In genomic region chr12:117077664-117078063, GRCm38 (mm10) we compare ENCODE assay signal across 23 mouse cellular contexts.
DNase-seq lines count a peak whose midpoint lies in the region; ATAC-seq and TF ChIP-seq lines count a peak whose summit lies in the region.
"Had no signal": no experiment of that assay in that cellular context is flagged by ENCODE, and none has a peak within 500 bp of the region (broad histone marks: within the 10 kb centered on the region; RNA-seq: fewer than 3 reads in every experiment).

No protein-coding gene starts in this region.

- TF ChIP-seq CTCF in lung, postnatal 0 days (IDR thresholded peaks at IDR 0.05): no peak

- H3K9me3 ChIP-seq in embryonic facial prominence, embryonic 13.5 days: no peaks in the 10 kb centered on the region
- H3K9me3 ChIP-seq in embryonic facial prominence, embryonic 10.5 days: no peaks in the 10 kb centered on the region
- H3K9me3 ChIP-seq in lung, postnatal 0 days (ENCODE audit: low read length): no peaks in the 10 kb centered on the region
- no peaks in the 10 kb centered on the region for H3K9me3 ChIP-seq in heart, embryonic 10.5 days
- no peaks in the 10 kb centered on the region for H3K9me3 ChIP-seq in heart, embryonic 12.5 days (replicated peaks)
- H3K9me3 ChIP-seq: forebrain, embryonic 12.5 days; hindbrain, embryonic 13.5 days; limb, embryonic 12.5 days; liver, embryonic 12.5 days; midbrain, embryonic 10.5 days; neural tube, embryonic 12.5 days had no signal

- H3K36me3 ChIP-seq in embryonic facial prominence, embryonic 13.5 days: no peaks in the 10 kb centered on the region
- no peaks in the 10 kb centered on the region for H3K36me3 ChIP-seq in embryonic facial prominence, embryonic 10.5 days (replicated peaks)
- no peaks in the 10 kb centered on the region for H3K36me3 ChIP-seq in lung, postnatal 0 days (ENCODE audit: insufficient read depth, low read length)
- H3K36me3 ChIP-seq in heart, embryonic 10.5 days: no peaks in the 10 kb centered on the region
- H3K36me3 ChIP-seq in heart, embryonic 12.5 days: no peaks in the 10 kb centered on the region
- H3K36me3 ChIP-seq: forebrain, embryonic 12.5 days; hindbrain, embryonic 13.5 days; limb, embryonic 12.5 days; liver, embryonic 12.5 days; midbrain, embryonic 10.5 days; neural tube, embryonic 12.5 days had no signal

- WGBS in embryonic facial prominence, embryonic 13.5 days: 77% methylated on average over 7 of the region's 7 CpGs
- WGBS in embryonic facial prominence, embryonic 10.5 days: 84% methylated on average over 7 of the region's 7 CpGs
- WGBS in lung, postnatal 0 days: 48% methylated on average over 7 of the region's 7 CpGs
- WGBS in heart, embryonic 10.5 days: 55% methylated on average over 7 of the region's 7 CpGs
- WGBS in heart, embryonic 12.5 days: 58% methylated on average over 7 of the region's 7 CpGs

- no peak for TF ChIP-seq EP300 in lung, postnatal 0 days (IDR thresholded peaks at IDR 0.05)

- H3K4me3 ChIP-seq in embryonic facial prominence, embryonic 13.5 days: no peak overlapping the region
- no peak overlapping the region for H3K4me3 ChIP-seq in embryonic facial prominence, embryonic 10.5 days
- no peak overlapping the region for H3K4me3 ChIP-seq in lung, postnatal 0 days (ENCODE audit: low read depth, low read length)
- H3K4me3 ChIP-seq in heart, embryonic 10.5 days: no peak overlapping the region
- no peak overlapping the region for H3K4me3 ChIP-seq in heart, embryonic 12.5 days
- H3K4me3 ChIP-seq: forebrain, embryonic 12.5 days; heart, adult 2 months; hindbrain, embryonic 13.5 days; limb, embryonic 12.5 days; liver, embryonic 12.5 days; midbrain, embryonic 10.5 days; neural tube, embryonic 12.5 days had no signal

- H3K9ac ChIP-seq in embryonic facial prominence, embryonic 13.5 days: no peak overlapping the region
- no peak overlapping the region for H3K9ac ChIP-seq in lung, postnatal 0 days (replicated peaks; ENCODE audit: low read depth)
- no peak overlapping the region for H3K9ac ChIP-seq in heart, embryonic 12.5 days
- H3K9ac ChIP-seq: forebrain, embryonic 12.5 days; hindbrain, embryonic 13.5 days; limb, embryonic 12.5 days; liver, embryonic 12.5 days; neural tube, embryonic 12.5 days had no signal

- 0 out of 2 replicates have a peak, but pooled peaks have one; percentile 48 for ATAC-seq in embryonic facial prominence, embryonic 13.5 days (ENCODE audit: insufficient number of reproducible peaks, insufficient read depth, low FRiP score, low TSS enrichment, low read depth)
- peak; percentile 66 for ATAC-seq in lung, postnatal 0 days
- no peak for ATAC-seq in erythroblast, adult 5-6 weeks (replicated peaks; ENCODE audit: low FRiP score, poor library complexity, severe bottlenecking)
- no peak for ATAC-seq in heart, embryonic 12.5 days (ENCODE audit: insufficient number of reproducible peaks, low FRiP score)
- ATAC-seq: inflammation-experienced regulatory T-cells, adult 6 months; liver, embryonic 12.5 days had no signal

- no peak overlapping the region for H3K27ac ChIP-seq in embryonic facial prominence, embryonic 13.5 days
- H3K27ac ChIP-seq in embryonic facial prominence, embryonic 10.5 days (replicated peaks): no peak overlapping the region
- no peak overlapping the region for H3K27ac ChIP-seq in lung, postnatal 0 days (ENCODE audit: low read length)
- H3K27ac ChIP-seq in heart, embryonic 10.5 days: no peak overlapping the region
- H3K27ac ChIP-seq in heart, embryonic 12.5 days (ENCODE audit: poor library complexity, severe bottlenecking): no peak overlapping the region
- H3K27ac ChIP-seq: forebrain, embryonic 12.5 days; heart, adult 2 months; hindbrain, embryonic 13.5 days; limb, embryonic 12.5 days; liver, embryonic 12.5 days; midbrain, embryonic 10.5 days; neural tube, embryonic 12.5 days had no signal

- no peaks in the 10 kb centered on the region for H3K4me1 ChIP-seq in embryonic facial prominence, embryonic 13.5 days
- no peaks in the 10 kb centered on the region for H3K4me1 ChIP-seq in embryonic facial prominence, embryonic 10.5 days
- no peaks in the 10 kb centered on the region for H3K4me1 ChIP-seq in lung, postnatal 0 days (ENCODE audit: insufficient read depth, low read depth, low read length)
- no peaks in the 10 kb centered on the region for H3K4me1 ChIP-seq in heart, embryonic 10.5 days
- H3K4me1 ChIP-seq in heart, embryonic 12.5 days (replicated peaks): peaks cover 7% of the 10 kb centered on the region
- H3K4me1 ChIP-seq: hindbrain, embryonic 13.5 days; limb, embryonic 12.5 days; liver, embryonic 12.5 days; neural tube, embryonic 12.5 days had no signal

- no peak for DNase-seq in embryonic facial prominence, embryonic 10.5 days (ENCODE audit: low spot score)
- peak; percentile 17 for DNase-seq in lung, postnatal 0 days (ENCODE audit: low spot score)
- no peak for DNase-seq in lung, postnatal 25 days (ENCODE audit: low spot score)
- DNase-seq in monocyte, adult 2 months (ENCODE audit: low read depth in 1 of 2, low spot score in 2 of 2): peak; percentile 31 to 33
- DNase-seq in heart, embryonic 10.5 days (ENCODE audit: low spot score): no peak
- DNase-seq: cerebellum, postnatal 10 days; gastrocnemius, postnatal 10 days; heart, adult 2 months; kidney, adult 2 months; kidney, postnatal 4 days; lung, postnatal 14 days; right cerebral cortex, adult 18-20 months; thymus, postnatal 4 days had no signal

- H3K27me3 ChIP-seq in embryonic facial prominence, embryonic 13.5 days: no peaks in the 10 kb centered on the region
- H3K27me3 ChIP-seq in embryonic facial prominence, embryonic 10.5 days (replicated peaks; ENCODE audit: low read depth, poor library complexity, severe bottlenecking): no peaks in the 10 kb centered on the region
- no peaks in the 10 kb centered on the region for H3K27me3 ChIP-seq in lung, postnatal 0 days (replicated peaks; ENCODE audit: insufficient read depth, low read length)
- no peaks in the 10 kb centered on the region for H3K27me3 ChIP-seq in heart, embryonic 10.5 days (ENCODE audit: insufficient read depth, poor library complexity, severe bottlenecking)
- no peaks in the 10 kb centered on the region for H3K27me3 ChIP-seq in heart, embryonic 12.5 days (replicated peaks)
- H3K27me3 ChIP-seq: hindbrain, embryonic 13.5 days; limb, embryonic 12.5 days; liver, embryonic 12.5 days; neural tube, embryonic 12.5 days had no signal

- no peak overlapping the region for H3K4me2 ChIP-seq in embryonic facial prominence, embryonic 13.5 days
- H3K4me2 ChIP-seq in lung, postnatal 0 days (replicated peaks; ENCODE audit: low read depth, low read length): no peak overlapping the region
- H3K4me2 ChIP-seq in heart, embryonic 12.5 days: no peak overlapping the region
- H3K4me2 ChIP-seq: forebrain, embryonic 12.5 days; hindbrain, embryonic 13.5 days; limb, embryonic 12.5 days; liver, embryonic 12.5 days; neural tube, embryonic 12.5 days had no signal

Comparison
In these comparisons a context has a peak if more than half of its experiments do, and no peak if none do; other contexts are left out.
1. DNase-seq: peak in lung, postnatal 0 days (single experiment) and monocyte, adult 2 months (2 of 2); none in embryonic facial prominence, embryonic 10.5 days (single experiment), lung, postnatal 25 days (single experiment) and heart, embryonic 10.5 days (single experiment).
2. ATAC-seq: peak in embryonic facial prominence, embryonic 13.5 days (single experiment) and lung, postnatal 0 days (single experiment); none in erythroblast, adult 5-6 weeks (single experiment) and heart, embryonic 12.5 days (single experiment).